Mouse (Mus musculus): Measurements from ENCODE around the gene Birc5. TPM values are rescaled to one million over a fixed set of nuclear protein-coding genes. Genes with fewer than 3 reads are reported as not detected.
"Not testable (repeated sequence)": the region's sequence is repeated elsewhere in the genome, so short reads cannot be mapped to it uniquely, and the experiment has no call there.

Birc5 gene
- total RNA-seq, 2 experiments from 2014 or later, result 0.65 to 0.87 TPM

GRCm38 (mm10) chr11:117826164-117826563 lies 22.9 kb upstream of the Birc5 start:
- no peak for DNase-seq (ENCODE audit: low spot score in 2 of 2)

- DNase-seq (ENCODE audit: low spot score in 2 of 2), result no peak
These were observed 22.1 kb upstream of the Birc5 start for GRCm38 (mm10) chr11:117826916-117827315.

GRCm38 (mm10) chr11:117827386-117827785 lies 21.7 kb upstream of the Birc5 start:
- DNase-seq (ENCODE audit: low spot score in 2 of 2), result no peak

GRCm38 (mm10) chr11:117828149-117828887 lies 20.7 kb upstream of the Birc5 start:
- no peak for DNase-seq (ENCODE audit: low spot score in 2 of 2)

GRCm38 (mm10) chr11:117828888-117829604 lies 20.0 kb upstream of the Birc5 start:
- DNase-seq (ENCODE audit: low spot score in 2 of 2), result no peak

GRCm38 (mm10) chr11:117829671-117830215 lies 19.3 kb upstream of the Birc5 start:
- DNase-seq (ENCODE audit: low spot score in 2 of 2), result no peak

- DNase-seq (ENCODE audit: low spot score in 2 of 2), result no peak
These were observed 18.6 kb upstream of the Birc5 start for GRCm38 (mm10) chr11:117830401-117830800.

- DNase-seq (ENCODE audit: low spot score in 2 of 2), result peak; percentile 71 to 78
These were observed 16.7 kb upstream of the Birc5 start for GRCm38 (mm10) chr11:117832086-117832969.

- DNase-seq (ENCODE audit: low spot score in 2 of 2), result not testable (repeated sequence)
These were observed 15.5 kb upstream of the Birc5 start for GRCm38 (mm10) chr11:117833509-117833908.

GRCm38 (mm10) chr11:117834086-117834485 lies 15.0 kb upstream of the Birc5 start:
- DNase-seq (ENCODE audit: low spot score in 2 of 2), result no peak

- DNase-seq (ENCODE audit: low spot score in 2 of 2), result peak; percentile 55 to 66
These were observed 12.7 kb upstream of the Birc5 start for GRCm38 (mm10) chr11:117836306-117836705.

- DNase-seq (ENCODE audit: low spot score in 2 of 2), result no peak
These were observed 10.5 kb upstream of the Birc5 start for GRCm38 (mm10) chr11:117838572-117838971.

GRCm38 (mm10) chr11:117839021-117839420 lies 10.0 kb upstream of the Birc5 start:
- no peak for DNase-seq (ENCODE audit: low spot score in 2 of 2)

- DNase-seq (ENCODE audit: low spot score in 2 of 2), result no peak
These were observed 8.1 kb upstream of the Birc5 start for GRCm38 (mm10) chr11:117840910-117841309.

GRCm38 (mm10) chr11:117843434-117843833 lies 5.6 kb upstream of the Birc5 start:
- DNase-seq (ENCODE audit: low spot score in 2 of 2), result no peak

- no peak for DNase-seq (ENCODE audit: low spot score in 2 of 2)
These were observed 4.1 kb upstream of the Birc5 start for GRCm38 (mm10) chr11:117844997-117845396.

- DNase-seq (ENCODE audit: low spot score in 2 of 2), result no peak
These were observed 3.4 kb upstream of the Birc5 start for GRCm38 (mm10) chr11:117845651-117846050.

GRCm38 (mm10) chr11:117846640-117847039 lies 2.4 kb upstream of the Birc5 start:
- DNase-seq (ENCODE audit: low spot score in 2 of 2), result no peak

GRCm38 (mm10) chr11:117847593-117848215 lies 1.3 kb upstream of the Birc5 start:
- DNase-seq (ENCODE audit: low spot score in 2 of 2), result no peak

- no peak for DNase-seq (ENCODE audit: low spot score in 2 of 2)
These were observed 623 bp upstream of the Birc5 start for GRCm38 (mm10) chr11:117848271-117848984.

All from left cerebral cortex, adult 18-20 months (tissue).